Mouse (Mus musculus): ENCODE measurements around the gene Mettl27.
"Not testable (repeated sequence)": the region's sequence is repeated elsewhere in the genome, so short reads cannot be mapped to it uniquely, and the experiment has no call there.

Mettl27 gene

GRCm38 (mm10) chr5:134955491-134955890 is 23.3 kb downstream of the Mettl27 start:
- DNase-seq (ENCODE audit: low spot score), result no peak

GRCm38 (mm10) chr5:134959114-134959513 is 26.9 kb downstream of the Mettl27 start:
- no peak for DNase-seq (ENCODE audit: low spot score)

- no peak for DNase-seq (ENCODE audit: low spot score)
Measured at GRCm38 (mm10) chr5:134960430-134960829, 28.3 kb downstream of the Mettl27 start.

DNA sequence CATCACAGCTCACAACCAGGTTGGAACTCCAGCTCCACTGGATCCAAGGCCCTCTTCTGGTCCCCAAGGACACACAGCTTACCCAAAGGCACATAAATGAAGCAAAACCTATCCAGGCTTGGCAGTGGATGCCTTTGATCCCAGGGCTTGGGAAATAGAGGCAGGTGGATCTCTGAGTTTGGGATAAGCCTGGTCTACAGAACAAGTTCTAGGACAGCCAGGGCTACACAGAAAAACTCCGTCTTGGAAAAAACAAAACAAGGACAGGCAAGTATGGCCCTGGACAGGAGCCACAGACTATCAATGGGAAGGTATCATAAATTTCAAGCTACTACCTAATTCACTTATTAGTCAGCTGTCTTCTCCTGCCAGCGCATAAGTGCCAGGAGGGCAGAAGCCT is 29.4 kb downstream of the Mettl27 start:
- DNase-seq (ENCODE audit: low spot score), result no peak

GRCm38 (mm10) chr5:134963546-134963945 is 31.4 kb downstream of the Mettl27 start:
- DNase-seq (ENCODE audit: low spot score), result peak; percentile 55

DNA sequence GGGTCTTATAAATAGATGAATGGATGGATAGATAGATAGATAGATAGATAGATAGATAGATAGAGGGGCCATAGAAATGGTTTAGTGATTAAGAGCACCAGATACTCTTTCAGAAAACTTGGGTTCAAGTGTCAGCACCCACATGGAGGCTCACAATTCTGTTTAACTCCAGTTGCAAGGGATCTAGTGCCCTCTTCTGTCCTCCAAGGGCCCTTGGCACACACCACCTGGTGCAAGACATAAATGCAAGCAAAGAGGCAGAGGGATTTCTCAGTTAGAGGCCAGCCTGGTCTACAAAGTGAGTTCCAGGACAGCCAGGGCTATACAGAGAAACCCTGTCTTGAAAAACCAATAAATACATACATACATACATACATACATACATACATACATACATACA is 32.5 kb downstream of the Mettl27 start:
- not testable (repeated sequence) for DNase-seq (ENCODE audit: low spot score)

DNA sequence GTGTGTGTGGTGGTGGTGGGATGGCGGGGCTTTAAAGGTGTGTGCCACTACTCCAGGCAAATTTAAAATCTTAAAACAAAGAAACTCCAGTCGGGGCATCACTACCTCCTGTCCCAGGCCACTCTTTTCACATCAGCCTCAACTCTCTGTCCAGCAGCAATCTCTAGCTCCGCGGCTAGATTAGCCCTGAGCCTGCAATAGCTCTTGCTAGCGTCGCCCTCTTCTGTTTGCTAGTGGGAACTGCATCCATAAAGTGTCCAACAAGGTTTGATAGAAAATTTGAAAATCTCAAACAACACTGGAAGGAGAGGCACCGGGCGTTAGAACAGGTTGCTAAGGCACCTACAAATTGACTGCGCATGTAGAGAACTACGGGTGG is 33.3 kb downstream of the Mettl27 start:
- DNase-seq (ENCODE audit: low spot score), result peak; percentile 87

DNA sequence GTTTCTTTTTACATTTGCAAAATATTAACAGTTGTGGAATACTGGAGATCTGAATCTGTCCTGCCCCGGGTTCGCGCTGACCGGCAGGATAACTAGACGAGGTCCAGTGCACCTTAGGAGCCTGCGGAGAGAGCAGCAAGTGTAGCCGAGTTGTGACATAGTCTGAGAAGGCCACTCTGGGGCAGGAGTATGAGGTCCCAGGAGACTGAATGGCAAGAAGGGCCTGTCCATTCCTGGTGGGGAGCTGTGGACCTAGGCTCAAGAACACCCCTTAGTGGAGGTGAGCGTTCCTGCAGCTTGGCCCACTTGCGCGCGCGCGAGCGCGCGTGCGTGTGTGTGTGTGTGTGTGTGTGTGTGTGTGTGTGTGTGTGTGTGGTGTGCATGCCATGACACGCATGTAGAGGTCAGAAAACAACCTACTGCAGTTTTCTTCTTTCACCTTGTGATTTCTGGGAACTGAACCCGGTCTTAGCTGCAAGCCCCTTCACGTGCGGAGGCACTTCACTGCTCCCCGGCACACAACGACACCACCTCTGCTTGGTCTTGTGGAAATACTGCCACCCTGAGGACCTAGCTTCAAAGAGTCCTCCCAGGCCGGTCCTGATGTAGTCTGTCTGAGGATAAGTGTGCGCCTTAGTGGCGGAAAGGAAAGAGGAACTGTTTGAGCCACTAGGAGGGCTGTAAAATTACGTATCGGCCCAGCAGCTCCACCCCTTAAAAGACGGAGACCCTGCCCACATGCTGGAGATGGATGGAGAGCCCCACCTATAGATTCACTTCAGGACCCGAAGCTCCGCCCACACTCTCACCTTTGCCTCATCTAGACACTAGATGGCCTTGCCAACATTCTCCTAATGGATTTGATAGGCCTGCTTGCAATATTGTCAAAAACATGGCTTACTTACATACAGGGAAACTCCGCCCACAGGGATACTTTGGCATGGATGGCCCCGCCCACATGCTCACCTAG is 34.0 kb downstream of the Mettl27 start:
- peak; percentile 66 for DNase-seq (ENCODE audit: low spot score)

DNA sequence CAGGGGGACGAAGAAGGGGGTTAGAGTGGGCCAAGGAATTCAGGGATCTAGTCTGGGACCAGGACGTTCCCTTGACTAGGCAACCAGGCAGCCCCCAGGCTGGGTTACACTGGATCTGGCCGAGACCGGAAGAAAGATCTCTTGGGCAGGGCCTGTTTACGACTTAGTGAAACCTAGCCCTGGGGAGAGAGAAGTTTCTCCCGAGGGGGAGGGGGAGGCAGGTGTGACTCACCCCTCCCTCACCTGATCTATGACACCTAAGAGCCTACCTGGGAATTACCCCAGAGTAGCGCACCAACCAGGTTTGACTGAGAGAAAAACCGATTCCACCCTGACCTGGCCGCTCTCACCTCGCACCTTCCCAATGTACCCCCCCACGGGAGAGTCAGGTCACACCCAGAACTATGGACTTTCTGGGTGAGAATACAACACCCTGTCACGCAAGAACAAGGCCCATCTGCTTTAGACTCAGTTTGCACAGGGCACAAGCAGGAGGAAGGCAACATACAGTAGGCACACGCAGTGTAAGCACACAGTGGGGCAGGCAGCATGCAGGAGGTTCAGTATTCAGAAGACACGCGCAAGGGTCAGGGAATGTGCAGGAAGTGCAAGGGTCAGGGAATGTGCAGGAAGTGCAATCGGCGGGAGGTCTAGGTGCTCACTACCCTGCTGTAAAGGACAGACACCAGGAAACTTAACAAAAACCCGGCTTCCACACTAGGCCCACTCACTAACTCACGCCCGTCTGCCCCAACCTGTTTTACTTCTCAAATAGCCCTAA is 35.2 kb downstream of the Mettl27 start:
- no peak for DNase-seq (ENCODE audit: low spot score)

- DNase-seq (ENCODE audit: low spot score), result no peak
Measured at GRCm38 (mm10) chr5:134970671-134971070, 38.5 kb downstream of the Mettl27 start.

- DNase-seq (ENCODE audit: low spot score), result no peak
Measured at GRCm38 (mm10) chr5:134973081-134973480, 40.9 kb downstream of the Mettl27 start.

DNA sequence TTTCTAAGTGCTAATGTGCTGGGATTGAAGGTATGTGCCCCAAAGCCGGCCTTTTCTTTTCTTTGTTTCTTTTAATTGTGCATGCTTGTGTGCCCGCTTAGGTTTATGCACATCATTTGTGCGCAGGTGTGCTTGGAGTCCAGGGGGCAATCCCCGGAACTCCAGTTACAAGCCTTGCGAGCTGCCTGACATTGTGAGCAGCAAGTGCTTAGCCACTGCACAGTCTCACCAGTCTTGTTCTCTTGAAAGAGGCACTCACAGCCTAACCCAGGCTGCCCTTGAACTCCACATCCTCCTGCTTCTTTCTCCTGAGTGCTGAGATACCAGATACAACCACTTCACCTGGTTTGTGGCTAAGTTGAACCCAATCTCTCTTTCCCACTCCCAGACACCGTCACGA is 41.4 kb downstream of the Mettl27 start:
- no peak for DNase-seq (ENCODE audit: low spot score)

DNA sequence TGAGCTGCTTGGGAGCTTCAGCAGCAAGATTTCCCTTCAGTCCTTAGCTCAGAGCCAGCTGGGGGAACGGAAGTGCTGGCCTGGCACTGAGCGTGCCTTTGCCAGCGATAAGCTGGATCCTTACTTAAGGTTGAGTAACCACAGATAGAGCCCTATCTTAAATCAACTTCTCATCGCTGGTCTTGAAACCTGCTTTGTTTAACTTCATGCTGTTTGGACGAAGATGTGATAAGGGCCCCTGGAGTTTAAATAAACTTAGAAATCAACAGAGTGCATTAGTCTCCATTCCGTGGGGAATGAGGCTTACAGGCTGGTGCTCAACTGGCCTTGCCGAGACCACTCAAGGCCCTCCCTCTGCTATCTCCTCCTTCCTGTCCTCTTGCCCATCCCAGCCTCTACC is 42.1 kb downstream of the Mettl27 start:
- no peak for DNase-seq (ENCODE audit: low spot score)

DNA sequence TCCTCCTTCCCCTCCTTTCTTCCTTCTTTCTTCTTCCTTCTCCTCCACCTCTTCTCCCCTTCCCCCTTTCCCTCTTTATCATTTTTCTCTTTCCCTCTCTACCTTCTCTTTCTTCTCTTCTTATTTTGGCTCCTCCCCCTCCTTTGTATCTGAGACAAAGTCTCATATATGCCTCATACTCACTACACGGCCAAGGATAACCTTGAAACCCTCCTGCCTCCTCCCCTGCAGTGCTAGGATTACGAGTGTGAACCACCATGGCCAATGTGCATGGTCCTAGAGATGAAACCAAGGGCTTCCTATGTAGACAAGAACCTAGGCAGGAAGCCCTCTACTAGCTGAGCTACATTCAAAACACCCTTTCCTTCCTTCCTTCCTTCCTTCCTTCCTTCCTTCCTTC is 42.8 kb downstream of the Mettl27 start:
- DNase-seq (ENCODE audit: low spot score), result no peak

- no peak for DNase-seq (ENCODE audit: low spot score)
Measured at GRCm38 (mm10) chr5:134976164-134976563, 44.0 kb downstream of the Mettl27 start.

GRCm38 (mm10) chr5:134976577-134977250 is 44.5 kb downstream of the Mettl27 start:
- no peak for DNase-seq (ENCODE audit: low spot score)

DNA sequence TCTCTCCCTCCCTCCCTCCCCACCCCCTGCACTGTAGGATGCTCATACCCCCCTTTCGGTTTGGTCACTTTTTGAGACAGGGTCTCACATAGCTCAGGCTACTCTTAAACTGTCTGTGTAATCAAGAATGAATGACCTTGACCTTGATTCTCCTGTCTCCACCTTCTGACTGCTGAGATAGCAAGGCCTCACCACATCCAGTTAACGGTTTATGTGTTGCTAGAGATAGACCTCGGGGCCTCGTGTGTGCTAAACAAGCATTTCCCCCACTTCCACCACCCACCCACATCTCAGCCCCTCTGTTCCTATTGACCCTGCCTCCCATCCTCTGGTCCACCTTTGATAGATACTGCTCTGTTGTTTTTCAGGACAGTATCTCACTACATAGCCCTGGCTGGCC is 45.7 kb downstream of the Mettl27 start:
- DNase-seq (ENCODE audit: low spot score), result no peak

DNA sequence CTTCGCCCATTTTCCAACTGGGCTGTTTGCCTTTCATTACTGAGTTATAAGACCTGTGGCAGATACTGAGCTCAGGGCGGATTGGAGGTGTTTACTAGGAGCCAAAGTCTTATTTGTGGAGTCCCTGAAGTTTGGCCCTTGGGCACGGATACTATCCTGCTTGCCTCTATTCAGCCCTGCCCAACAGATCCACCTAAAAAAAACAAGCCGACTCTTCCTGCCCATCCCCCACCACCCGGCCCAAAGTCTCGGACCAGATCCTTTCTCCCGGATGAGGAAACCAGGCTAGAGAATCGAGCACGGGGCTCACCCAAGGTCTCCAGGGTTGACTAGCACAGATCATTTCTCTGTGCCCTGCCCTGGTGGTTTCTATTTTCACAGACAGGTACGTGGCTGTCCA is 49.0 kb downstream of the Mettl27 start:
- DNase-seq (ENCODE audit: low spot score), result no peak

- DNase-seq (ENCODE audit: low spot score), result no peak
Measured at GRCm38 (mm10) chr5:134983111-134983510, 50.9 kb downstream of the Mettl27 start.

- no peak for DNase-seq (ENCODE audit: low spot score)
Measured at GRCm38 (mm10) chr5:134983771-134984170, 51.6 kb downstream of the Mettl27 start.

- DNase-seq (ENCODE audit: low spot score), result peak; percentile 64
Measured at GRCm38 (mm10) chr5:134985633-134986297, 53.6 kb downstream of the Mettl27 start, which contains the start of gene Cldn3. Cldn3 (plus strand) TSS chr5:134986214.
